Mouse (Mus musculus): ENCODE measurements at regions not wholly inside any gene's neighbourhood (a gene's known extent, or its start where the extent isn't known, plus 50 kb on each side); places are given as distances from the start of the nearest gene placed in this dataset.

DNA sequence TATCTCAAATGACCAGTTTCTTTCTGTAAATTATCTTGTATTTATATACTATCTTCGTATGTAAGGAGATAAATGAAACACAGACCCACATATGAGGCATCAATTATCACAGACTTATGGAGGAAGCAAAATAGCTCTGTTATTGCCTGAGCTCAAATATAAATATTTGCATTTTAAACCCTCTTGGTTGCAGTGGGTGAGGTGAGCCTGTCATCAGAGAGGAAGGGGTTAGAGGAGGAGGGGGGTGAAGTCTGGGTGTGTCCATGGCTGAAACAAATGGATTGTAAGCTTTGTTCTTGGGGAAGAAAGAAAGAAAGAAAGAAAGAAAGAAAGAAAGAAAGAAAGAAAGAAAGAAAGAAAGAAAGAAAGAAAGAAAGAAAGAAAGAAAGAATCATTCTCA, 265.5 kb downstream of the Meis1 start:
- no peak for TF ChIP-seq CTCF (IDR thresholded peaks at IDR 0.05; ENCODE audit: borderline replicate concordance, insufficient read depth, low read depth, low read length)
- TF ChIP-seq POLR2A (IDR thresholded peaks at IDR 0.05; ENCODE audit: borderline replicate concordance, insufficient read depth, low read length), result no peak

Measured in cerebellum, adult 2 months (tissue).